Mouse (Mus musculus) embryonic facial prominence, embryonic 11.5 days (tissue): Measurements from ENCODE around the gene Cilp2. TPM values are rescaled to one million over a fixed set of nuclear protein-coding genes. Genes with fewer than 3 reads are reported as not detected.

Experiments
- ATAC-seq: fragments of 200-750 bp; cut with Nextera tagmentation; replicated peaks from 2 replicates; pipeline ENCODE4 v1.8.0; 2017; ENCODE audit warnings: low read depth; ENCODE audit not compliant: insufficient number of reproducible peaks, low FRiP score, low TSS enrichment
- DNase-seq: peaks from one replicate; pipeline ENCODE4 v3.0.0-alpha.2; 2015; ENCODE audit warnings: low spot score
- H3K27ac ChIP-seq: fragments of 300-500 bp; sonication (generic); replicated peaks from 2 replicates; pipeline ENCODE4 v1.5.1; 2014; ENCODE audit warnings: mild to moderate bottlenecking, low read depth, low read length, control low read depth
- H3K27me3 ChIP-seq: fragments of 300-500 bp; sonication (generic); 2 replicates; pipeline ENCODE4 v1.6.1; 2014; ENCODE audit warnings: mild to moderate bottlenecking, low read length, moderate library complexity, mixed read lengths; ENCODE audit not compliant: control insufficient read depth, insufficient read depth
- H3K36me3 ChIP-seq: fragments of 300-500 bp; sonication (generic); replicated peaks from 2 replicates; pipeline ENCODE4 v1.6.1; 2014; ENCODE audit warnings: low read depth, mild to moderate bottlenecking, low read length, moderate library complexity, mixed read lengths; ENCODE audit not compliant: control insufficient read depth, insufficient read depth
- H3K4me1 ChIP-seq: fragments of 300-500 bp; sonication (generic); 2 replicates; pipeline ENCODE4 v1.6.1; 2014; ENCODE audit warnings: low read length, mixed read lengths; ENCODE audit not compliant: control insufficient read depth, insufficient read depth
- H3K4me2 ChIP-seq: fragments of 300-500 bp; sonication (generic); 2 replicates; pipeline ENCODE4 v1.6.1; 2014; ENCODE audit warnings: low read depth, mild to moderate bottlenecking, control low read depth, low read length, moderate library complexity
- H3K4me3 ChIP-seq: fragments of 300-500 bp; sonication (generic); 2 replicates; pipeline ENCODE4 v1.5.1; 2014; ENCODE audit warnings: low read depth, low read length, control low read depth
- H3K9ac ChIP-seq: fragments of 300-500 bp; sonication (generic); replicated peaks from 2 replicates; pipeline ENCODE4 v1.6.1; 2014; ENCODE audit warnings: mild to moderate bottlenecking, control low read depth, low read length
- H3K9me3 ChIP-seq: fragments of 300-500 bp; sonication (generic); replicated peaks from 2 replicates; pipeline ENCODE4 v1.6.1; 2016; ENCODE audit warnings: mild to moderate bottlenecking, low read length, inconsistent platforms, mixed read lengths; ENCODE audit not compliant: control insufficient read depth
- WGBS: fragments of 180-500 bp; shearing (Covaris S2); extraction: QIAGEN DNeasy Blood & Tissue Kit; methylation state at CpG from one replicate; pipeline ENCODE4 v1.1.7; 2014; 5-methylcytosine and 5-hydroxymethylcytosine counted together
- polyA plus RNA-seq: library from polyadenylated mRNA; unstranded; fragments of >200 nt; fragmentation: Nextera tagmentation; extraction: Ambion mirVana; gene quantifications from 2 replicates; pipeline ENCODE4 v1.2.1, GENCODE M21; 2014

Cilp2 gene
- polyA plus RNA-seq, 1 experiment from 2014 or later, result 0.32 TPM

- WGBS, result 96% methylated on average over 2 of the region's 2 CpGs
- Histone ChIP-seq H3K9me3 (no peaks in the 10 kb centered on the region), H3K4me1 (no peaks in the 10 kb centered on the region), H3K9ac (no peak overlapping the region), H3K27ac (no peak overlapping the region), H3K36me3 (peaks cover 9% of the 10 kb centered on the region), H3K4me3 (no peak overlapping the region), H3K27me3 (no peaks in the 10 kb centered on the region), H3K4me2 (no peak overlapping the region)
- ATAC-seq (no peak), DNase-seq (no peak)
Observed at GRCm38 (mm10) chr8:69907106-69907505, 19.6 kb upstream of the Cilp2 start.

GRCm38 (mm10) chr8:69906260-69906659, 18.8 kb upstream of the Cilp2 start:
- no peak for ATAC-seq
- no peak overlapping the region for H3K4me2 ChIP-seq
- 83% methylated on average over 2 of the region's 2 CpGs for WGBS

GRCm38 (mm10) chr8:69904096-69904495, 16.6 kb upstream of the Cilp2 start:
- Histone ChIP-seq H3K27me3 (no peaks in the 10 kb centered on the region), H3K9me3 (no peaks in the 10 kb centered on the region), H3K27ac (no peak overlapping the region), H3K4me2 (no peak overlapping the region), H3K9ac (no peak overlapping the region), H3K4me1 (no peaks in the 10 kb centered on the region), H3K4me3 (no peak overlapping the region), H3K36me3 (no peaks in the 10 kb centered on the region; the same call in none of the 2 replicates)
- no peak for DNase-seq
- 74% methylated on average over 8 of the region's 8 CpGs for WGBS
- ATAC-seq, result no peak

More at GRCm38 (mm10) chr8:69906260-69906659, 18.8 kb upstream of the Cilp2 start:
- no peak for DNase-seq
- Histone ChIP-seq H3K36me3 (peaks cover 4% of the 10 kb centered on the region), H3K9me3 (no peaks in the 10 kb centered on the region), H3K27me3 (no peaks in the 10 kb centered on the region), H3K4me3 (no peak overlapping the region), H3K9ac (no peak overlapping the region), H3K27ac (no peak overlapping the region), H3K4me1 (no peaks in the 10 kb centered on the region)

GRCm38 (mm10) chr8:69903063-69903542, 15.6 kb upstream of the Cilp2 start:
- Histone ChIP-seq H3K27ac (peak overlapping the region; percentile 75), H3K4me3 (peak overlapping the region; percentile 75), H3K4me1 (no peaks in the 10 kb centered on the region), H3K9ac (peak overlapping the region; percentile 81), H3K9me3 (no peaks in the 10 kb centered on the region), H3K27me3 (no peaks in the 10 kb centered on the region), H3K4me2 (peak overlapping the region; percentile 94), H3K36me3 (no peaks in the 10 kb centered on the region; the same call in 1 of the 2 replicates)
- WGBS, result under 1% methylated on average over 42 of the region's 45 CpGs
- peak; percentile 100 for DNase-seq
- peak; percentile 82 for ATAC-seq

- Histone ChIP-seq H3K36me3 (no peaks in the 10 kb centered on the region; the same call in 1 of the 2 replicates), H3K9ac (peak within 1 kb of the TSS; percentile 82), H3K4me2 (peak within 1 kb of the TSS; percentile 94), H3K27me3 (no peaks in the 10 kb centered on the region), H3K4me3 (peak within 1 kb of the TSS; percentile 75), H3K4me1 (no peaks in the 10 kb centered on the region), H3K27ac (peak within 1 kb of the TSS; percentile 75), H3K9me3 (no peaks in the 10 kb centered on the region)
- ATAC-seq (peak; percentile 49), DNase-seq (peak; percentile 48)
- WGBS, result 5% methylated on average over 89 of the region's 89 CpGs
Observed at GRCm38 (mm10) chr8:69902163-69903062, 14.9 kb upstream of the Cilp2 start, which contains the start of the genes Tssk6, Ndufa13 and Yjefn3. Gene Tssk6, plus strand, starts transcription at chr8:69902184. Gene Ndufa13, minus strand, starts transcription at chr8:69902558. Gene Yjefn3, minus strand, starts transcription at chr8:69902712.

- H3K27me3 ChIP-seq, result no peaks in the 10 kb centered on the region
- H3K4me3 ChIP-seq, result peak overlapping the region; percentile 75
- H3K9me3 ChIP-seq, result no peaks in the 10 kb centered on the region
- ATAC-seq (peak; percentile 64), DNase-seq (peak; percentile 96)
- 1% methylated on average over 41 of the region's 41 CpGs for WGBS
- H3K36me3 ChIP-seq, result no peaks in the 10 kb centered on the region
- no peaks in the 10 kb centered on the region for H3K4me1 ChIP-seq
- peak overlapping the region; percentile 68 for H3K27ac ChIP-seq
- H3K4me2 ChIP-seq, result peak overlapping the region; percentile 94
- peak overlapping the region; percentile 82 for H3K9ac ChIP-seq
Observed at GRCm38 (mm10) chr8:69901484-69902162, 14.1 kb upstream of the Cilp2 start.

- H3K9me3 ChIP-seq, result no peaks in the 10 kb centered on the region
- H3K4me1 ChIP-seq, result no peaks in the 10 kb centered on the region
- 17% methylated on average over 12 of the region's 12 CpGs for WGBS
Observed at GRCm38 (mm10) chr8:69900895-69901451, 13.5 kb upstream of the Cilp2 start.

More at GRCm38 (mm10) chr8:69900895-69901451, 13.5 kb upstream of the Cilp2 start:
- H3K36me3 ChIP-seq, result no peaks in the 10 kb centered on the region
- peak overlapping the region; percentile 59 for H3K27ac ChIP-seq
- H3K27me3 ChIP-seq, result no peaks in the 10 kb centered on the region
- peak overlapping the region; percentile 82 for H3K9ac ChIP-seq
- no peak for ATAC-seq
- no peak for DNase-seq
- H3K4me2 ChIP-seq, result peak overlapping the region; percentile 59
- peak overlapping the region; percentile 75 for H3K4me3 ChIP-seq
